Mouse (Mus musculus): ENCODE measurements around the gene Mylip. TPM values are rescaled to one million over a fixed set of nuclear protein-coding genes. Genes with fewer than 3 reads are reported as not detected.

The Mylip gene
- polyA plus RNA-seq, 1 experiment from 2014 or later, result 10.5 TPM

DNA sequence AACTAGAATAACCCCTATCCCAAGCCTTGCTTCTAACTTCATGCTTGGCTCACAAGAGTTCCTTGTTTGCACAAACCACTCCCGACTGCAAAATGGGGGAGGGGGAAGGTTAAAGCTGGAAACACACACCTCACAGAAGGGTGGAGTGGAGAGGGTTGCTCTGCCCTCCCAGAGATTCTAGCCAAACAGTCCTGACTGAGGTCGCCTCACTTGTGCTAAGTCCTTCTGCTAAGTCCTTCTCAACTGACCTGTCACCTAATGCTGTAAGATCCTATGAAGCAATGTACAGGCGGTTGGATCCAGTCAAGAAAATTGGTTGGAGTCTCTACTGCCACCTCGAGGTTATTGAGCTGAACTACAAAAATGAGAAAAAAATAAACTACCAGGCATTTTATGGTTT is 52.9 kb downstream of the Mylip start:
- H3K4me3 ChIP-seq, result no peak overlapping the region
- 32% methylated on average over 4 of the region's 4 CpGs for WGBS
- H3K9ac ChIP-seq (replicated peaks), result no peak overlapping the region
- no peak overlapping the region for H3K4me2 ChIP-seq (replicated peaks)
- H3K27me3 ChIP-seq, result peaks cover 5% of the 10 kb centered on the region; the same call in 1 of the 2 replicates
- H3K36me3 ChIP-seq, result no peaks in the 10 kb centered on the region
- H3K4me1 ChIP-seq, result peaks cover 7% of the 10 kb centered on the region; the same call in 1 of the 2 replicates
- no peaks in the 10 kb centered on the region for H3K9me3 ChIP-seq
- no peak for ATAC-seq (ENCODE audit: low FRiP score, low read depth)
- no peak overlapping the region for H3K27ac ChIP-seq (replicated peaks)

DNA sequence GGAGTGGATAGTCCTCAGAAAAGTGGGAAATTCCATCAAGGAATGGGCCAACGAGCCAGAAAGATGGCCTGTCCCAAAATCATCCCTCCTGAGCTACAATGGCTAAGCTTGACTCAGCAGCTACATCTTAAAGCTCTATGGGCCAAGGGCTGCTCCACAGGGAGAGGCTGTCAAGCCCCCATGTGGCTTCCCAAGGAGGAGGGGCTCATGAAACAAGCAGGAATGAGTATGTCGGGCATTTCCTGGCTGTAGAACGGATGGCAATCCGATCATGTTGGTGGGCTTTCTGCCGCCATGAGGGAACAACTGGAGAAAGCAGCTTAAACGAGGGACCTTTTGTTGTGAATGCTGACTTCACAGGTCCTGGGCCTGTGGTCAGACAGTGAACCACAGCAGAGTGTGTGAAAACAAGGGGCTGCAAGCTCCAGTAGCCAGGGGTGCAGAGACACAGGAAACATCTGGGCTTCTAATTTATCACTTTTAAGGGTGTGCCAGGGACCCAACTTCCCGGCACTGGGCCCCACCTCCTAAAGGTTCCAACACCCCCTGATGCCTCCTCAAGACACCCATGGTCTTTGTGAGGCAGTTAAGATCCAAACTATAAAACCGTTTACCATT is 53.5 kb downstream of the Mylip start:
- Histone ChIP-seq H3K27me3 (peaks cover 5% of the 10 kb centered on the region; the same call in 1 of the 2 replicates), H3K9me3 (no peaks in the 10 kb centered on the region), H3K4me3 (no peak overlapping the region), H3K36me3 (no peaks in the 10 kb centered on the region), H3K9ac (replicated peaks) (no peak overlapping the region), H3K4me1 (peaks cover 7% of the 10 kb centered on the region; the same call in 1 of the 2 replicates), H3K27ac (replicated peaks) (no peak overlapping the region), H3K4me2 (replicated peaks) (no peak overlapping the region)
- ATAC-seq (ENCODE audit: low FRiP score, low read depth), result no peak
- 75% methylated on average over 8 of the region's 8 CpGs for WGBS

DNA sequence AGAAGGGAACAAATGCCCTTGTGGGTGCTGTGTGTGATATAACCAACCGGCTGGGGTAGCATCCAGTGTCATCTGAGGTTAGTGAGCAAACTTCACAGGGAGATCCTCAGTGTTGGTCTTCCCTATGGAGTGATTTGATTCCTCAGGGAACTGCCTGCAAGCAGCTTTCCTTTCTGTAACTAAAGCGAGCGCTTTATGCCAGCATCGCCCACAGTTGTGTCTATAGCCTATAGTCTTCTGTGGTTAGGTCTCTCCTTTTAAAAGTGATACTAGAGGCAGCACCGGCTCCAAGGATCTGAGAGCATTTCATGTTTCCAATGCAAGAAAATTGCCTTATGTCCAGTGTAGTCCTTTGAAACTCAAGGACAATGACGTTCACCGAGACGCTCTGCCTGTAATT is 54.7 kb downstream of the Mylip start:
- no peak for ATAC-seq (ENCODE audit: low FRiP score, low read depth)
- no peaks in the 10 kb centered on the region for H3K9me3 ChIP-seq
- H3K4me2 ChIP-seq (replicated peaks), result no peak overlapping the region
- H3K4me1 ChIP-seq, result peaks cover 7% of the 10 kb centered on the region; the same call in 1 of the 2 replicates
- H3K9ac ChIP-seq (replicated peaks), result no peak overlapping the region
- 78% methylated on average over 8 of the region's 8 CpGs for WGBS
- H3K36me3 ChIP-seq, result no peaks in the 10 kb centered on the region
- no peak overlapping the region for H3K4me3 ChIP-seq
- no peak overlapping the region for H3K27ac ChIP-seq (replicated peaks)
- peaks cover 5% of the 10 kb centered on the region; the same call in 1 of the 2 replicates for H3K27me3 ChIP-seq

DNA sequence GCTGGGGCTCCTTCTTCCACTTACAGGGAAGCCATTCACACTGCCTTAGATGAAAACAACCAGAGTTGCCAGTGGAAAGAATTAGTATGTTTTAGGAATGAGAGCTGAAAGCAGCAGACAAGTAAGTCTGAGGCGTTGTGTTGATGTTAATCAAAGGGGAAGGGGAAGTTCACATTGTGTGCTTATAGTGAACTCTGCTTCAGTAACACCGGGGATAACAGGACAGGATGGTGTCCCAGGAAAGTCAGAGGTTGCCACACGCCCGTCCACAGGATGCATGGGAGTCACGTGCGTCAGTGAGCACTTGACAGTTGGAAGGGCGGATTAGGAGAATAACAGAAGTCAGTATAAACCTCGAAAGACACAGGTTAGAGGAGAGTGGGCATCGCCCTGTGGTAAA is 55.1 kb downstream of the Mylip start:
- Histone ChIP-seq H3K4me2 (replicated peaks) (no peak overlapping the region), H3K36me3 (no peaks in the 10 kb centered on the region), H3K9ac (replicated peaks) (no peak overlapping the region), H3K27ac (replicated peaks) (no peak overlapping the region), H3K9me3 (no peaks in the 10 kb centered on the region), H3K4me1 (peaks cover 7% of the 10 kb centered on the region; the same call in 1 of the 2 replicates), H3K4me3 (no peak overlapping the region), H3K27me3 (peaks cover 5% of the 10 kb centered on the region; the same call in 1 of the 2 replicates)
- no peak for ATAC-seq (ENCODE audit: low FRiP score, low read depth)
- 78% methylated on average over 9 of the region's 9 CpGs for WGBS

DNA sequence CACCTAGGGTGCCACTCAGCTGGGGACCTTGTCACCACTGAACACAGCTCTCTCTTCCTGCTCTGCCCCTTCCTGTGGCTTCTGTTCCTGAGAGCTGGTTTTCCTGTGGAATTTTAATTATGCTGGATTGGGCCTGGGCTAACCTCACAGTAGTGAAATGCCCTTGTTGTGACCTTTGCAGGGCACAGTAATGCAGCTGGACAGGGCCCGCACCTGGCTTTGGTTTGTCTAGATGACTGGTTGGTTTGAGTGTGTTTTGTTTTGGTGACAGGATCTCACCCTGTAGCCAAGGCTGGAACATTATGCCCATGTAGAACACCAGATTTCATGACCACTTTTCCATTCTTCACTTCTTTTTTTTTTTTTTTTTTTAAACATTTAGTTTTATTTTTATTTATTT is 57.1 kb downstream of the Mylip start:
- 100% methylated on average over 1 of the region's 1 CpGs for WGBS

DNA sequence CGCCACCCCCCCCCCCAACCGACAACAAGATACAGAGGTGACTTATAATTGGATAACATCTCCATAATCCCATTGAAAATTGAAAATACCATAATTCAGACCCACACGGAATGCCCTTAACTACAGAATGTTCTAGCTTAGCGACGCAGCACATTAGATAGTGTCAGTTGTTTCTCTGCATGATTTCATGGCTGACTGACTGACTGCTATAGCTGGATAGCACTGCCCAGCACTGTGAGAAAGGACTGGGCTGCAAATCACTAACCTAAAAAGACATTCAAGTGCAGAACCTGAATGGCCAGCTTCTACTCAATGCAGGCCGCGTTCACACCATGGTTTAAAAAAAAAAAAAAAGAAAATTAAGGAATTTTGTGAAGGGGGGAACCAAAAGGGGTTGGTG is 62.9 kb downstream of the Mylip start:
- WGBS, result 68% methylated on average over 7 of the region's 7 CpGs
- no peaks in the 10 kb centered on the region for H3K9me3 ChIP-seq
- ATAC-seq (ENCODE audit: low FRiP score, low read depth), result no peak
- peaks cover 13% of the 10 kb centered on the region for H3K4me1 ChIP-seq
- H3K4me2 ChIP-seq (replicated peaks), result no peak overlapping the region
- no peak overlapping the region for H3K4me3 ChIP-seq
- H3K27ac ChIP-seq (replicated peaks), result no peak overlapping the region
- H3K36me3 ChIP-seq, result no peaks in the 10 kb centered on the region
- no peak overlapping the region for H3K9ac ChIP-seq (replicated peaks)
- no peaks in the 10 kb centered on the region for H3K27me3 ChIP-seq

More for the DNA sequence above, 57.1 kb downstream of the Mylip start:
- H3K9me3 ChIP-seq, result no peaks in the 10 kb centered on the region
- H3K27me3 ChIP-seq, result no peaks in the 10 kb centered on the region
- peaks cover 7% of the 10 kb centered on the region; the same call in 1 of the 2 replicates for H3K4me1 ChIP-seq
- no peak overlapping the region for H3K4me2 ChIP-seq (replicated peaks)
- no peak overlapping the region for H3K9ac ChIP-seq (replicated peaks)
- no peak for ATAC-seq (ENCODE audit: low FRiP score, low read depth)
- H3K4me3 ChIP-seq, result no peak overlapping the region
- no peak overlapping the region for H3K27ac ChIP-seq (replicated peaks)
- no peaks in the 10 kb centered on the region for H3K36me3 ChIP-seq

DNA sequence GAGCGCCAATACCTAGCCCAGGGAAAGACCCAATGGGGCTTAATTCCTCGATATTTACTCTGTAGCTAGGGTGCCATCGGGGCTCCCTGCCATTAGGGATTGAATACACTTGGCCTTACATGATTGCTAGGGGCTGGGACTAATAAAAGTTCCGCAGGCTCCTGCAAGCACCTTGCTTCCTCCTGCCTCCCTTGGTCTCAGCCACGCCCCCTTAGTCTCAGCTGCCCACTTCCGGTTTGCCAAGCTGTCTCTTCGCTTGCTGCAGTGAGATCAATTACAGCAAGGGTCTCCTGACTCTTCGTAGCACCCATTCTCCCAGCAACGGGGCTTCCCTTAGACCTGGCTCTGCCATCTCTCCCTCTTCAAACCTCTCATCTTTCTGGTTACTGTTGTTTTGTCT is 63.5 kb downstream of the Mylip start:
- H3K36me3 ChIP-seq, result no peaks in the 10 kb centered on the region
- ATAC-seq (ENCODE audit: low FRiP score, low read depth), result no peak
- no peaks in the 10 kb centered on the region for H3K27me3 ChIP-seq
- no peaks in the 10 kb centered on the region for H3K9me3 ChIP-seq
- 71% methylated on average over 9 of the region's 9 CpGs for WGBS
- no peak overlapping the region for H3K4me2 ChIP-seq (replicated peaks)
- H3K4me1 ChIP-seq, result peaks cover 13% of the 10 kb centered on the region
- no peak overlapping the region for H3K9ac ChIP-seq (replicated peaks)
- no peak overlapping the region for H3K27ac ChIP-seq (replicated peaks)
- H3K4me3 ChIP-seq, result no peak overlapping the region

DNA sequence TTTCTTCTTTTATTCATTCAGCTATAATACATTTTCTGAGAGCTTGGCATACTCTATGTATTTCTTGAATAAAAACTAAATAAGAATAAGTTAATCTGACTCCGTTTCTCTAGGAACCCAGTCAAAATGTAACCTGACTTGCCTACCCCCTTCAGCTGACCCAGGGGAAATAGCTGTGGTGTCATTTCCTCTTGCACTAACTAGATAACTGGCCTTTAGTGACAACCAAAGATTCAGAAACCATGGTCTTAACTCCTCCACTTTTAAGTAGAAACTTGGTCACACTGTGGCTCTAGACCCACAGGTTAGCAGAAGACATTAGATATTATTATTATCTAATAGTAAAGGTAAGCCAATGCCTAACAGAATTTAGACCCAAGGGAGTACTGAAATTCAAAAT is 64.5 kb downstream of the Mylip start:
- no peak overlapping the region for H3K4me3 ChIP-seq
- 77% methylated on average over 1 of the region's 1 CpGs for WGBS
- no peak for ATAC-seq (ENCODE audit: low FRiP score, low read depth)
- H3K9me3 ChIP-seq, result no peaks in the 10 kb centered on the region
- H3K4me2 ChIP-seq (replicated peaks), result no peak overlapping the region
- H3K27me3 ChIP-seq, result no peaks in the 10 kb centered on the region
- no peak overlapping the region for H3K9ac ChIP-seq (replicated peaks)
- H3K27ac ChIP-seq (replicated peaks), result no peak overlapping the region
- peaks cover 13% of the 10 kb centered on the region for H3K4me1 ChIP-seq
- H3K36me3 ChIP-seq, result no peaks in the 10 kb centered on the region

DNA sequence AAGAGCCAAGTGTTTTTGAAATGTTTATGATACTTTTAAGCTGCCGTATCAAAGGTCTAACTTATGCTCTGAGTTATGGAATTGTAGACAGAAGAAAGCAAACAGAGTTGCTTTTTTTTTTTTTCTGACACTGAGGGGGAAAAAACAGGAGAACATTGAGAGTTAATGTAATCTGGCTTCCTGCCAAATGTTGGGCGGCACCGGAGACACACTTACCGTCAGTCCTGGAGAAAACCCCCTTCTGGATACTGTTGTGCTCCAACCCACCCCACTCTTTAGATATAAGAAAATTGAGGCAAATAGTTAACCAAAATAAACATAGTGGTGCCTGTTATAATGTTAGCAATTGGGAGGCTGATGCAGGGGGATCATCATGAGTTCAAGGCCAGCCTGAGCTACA is 65.1 kb downstream of the Mylip start:
- no peak for ATAC-seq (ENCODE audit: low FRiP score, low read depth)

DNA sequence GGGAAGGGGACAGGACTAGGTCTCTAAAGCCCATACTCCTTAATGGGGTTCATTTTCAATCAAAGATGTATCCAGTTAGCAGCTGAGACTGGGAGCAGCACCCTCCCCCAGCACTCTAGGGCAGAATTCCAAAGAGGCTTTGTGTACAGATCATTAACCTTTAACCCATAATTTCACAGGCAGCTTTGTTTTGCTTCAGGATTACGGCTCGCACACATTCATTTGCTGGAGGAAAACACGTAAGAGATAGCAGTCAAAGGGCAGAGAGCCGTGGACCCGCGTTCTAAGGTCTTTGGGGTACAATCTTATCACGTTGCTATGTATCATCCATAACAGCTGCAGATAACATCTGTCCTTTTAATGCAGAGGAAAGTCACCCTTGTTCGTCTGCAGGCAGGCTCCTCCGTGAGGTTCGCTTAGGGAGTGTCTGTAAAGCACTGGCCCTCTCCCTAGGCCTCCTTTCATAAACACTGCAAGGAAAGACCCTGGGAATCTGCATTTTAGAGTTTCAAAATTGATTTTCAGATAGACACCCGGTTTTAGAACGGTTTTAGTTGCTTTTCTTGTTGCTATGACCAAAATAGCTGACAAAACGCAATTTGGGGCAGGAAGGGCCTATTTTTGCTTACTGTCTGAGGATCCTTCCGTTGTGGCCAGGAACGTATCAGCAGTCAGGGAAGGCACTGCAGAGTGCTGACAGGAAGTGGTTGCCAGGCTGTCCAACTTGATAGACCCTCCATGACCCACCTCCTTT is 65.7 kb downstream of the Mylip start:
- peak overlapping the region; percentile 40 for H3K27ac ChIP-seq (replicated peaks)
- no peak overlapping the region for H3K9ac ChIP-seq (replicated peaks)
- ATAC-seq (ENCODE audit: low FRiP score, low read depth), result no peak

More for the DNA sequence above, 65.1 kb downstream of the Mylip start:
- WGBS, result 48% methylated on average over 4 of the region's 4 CpGs
- no peak overlapping the region for H3K27ac ChIP-seq (replicated peaks)
- H3K36me3 ChIP-seq, result no peaks in the 10 kb centered on the region
- no peaks in the 10 kb centered on the region for H3K27me3 ChIP-seq
- no peak overlapping the region for H3K4me2 ChIP-seq (replicated peaks)
- no peaks in the 10 kb centered on the region for H3K9me3 ChIP-seq
- no peak overlapping the region for H3K9ac ChIP-seq (replicated peaks)
- peaks cover 13% of the 10 kb centered on the region for H3K4me1 ChIP-seq
- no peak overlapping the region for H3K4me3 ChIP-seq

DNA sequence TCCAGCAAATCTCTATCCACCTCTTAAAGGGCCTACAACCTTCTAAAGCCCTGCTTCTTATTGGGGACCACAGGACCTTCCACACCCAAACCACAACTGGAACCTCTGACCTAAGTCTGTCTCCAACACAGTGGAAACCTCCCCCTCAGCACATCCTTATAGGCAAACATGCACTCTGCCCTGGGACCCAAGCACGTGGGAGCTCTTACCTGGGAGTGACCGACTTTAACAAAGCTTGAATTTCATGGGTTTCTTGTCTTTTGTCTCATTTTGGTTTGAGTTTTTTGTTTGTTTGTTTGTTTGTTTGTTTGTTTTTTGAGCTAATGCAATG is 66.3 kb downstream of the Mylip start:
- no peaks in the 10 kb centered on the region for H3K9me3 ChIP-seq
- H3K9ac ChIP-seq (replicated peaks), result no peak overlapping the region
- H3K4me3 ChIP-seq, result no peak overlapping the region
- 57% methylated on average over 2 of the region's 2 CpGs for WGBS
- H3K27me3 ChIP-seq, result no peaks in the 10 kb centered on the region
- H3K27ac ChIP-seq (replicated peaks), result no peak overlapping the region
- H3K36me3 ChIP-seq, result no peaks in the 10 kb centered on the region
- ATAC-seq (ENCODE audit: low FRiP score, low read depth), result no peak
- H3K4me1 ChIP-seq, result peaks cover 13% of the 10 kb centered on the region
- no peak overlapping the region for H3K4me2 ChIP-seq (replicated peaks)

More for the DNA sequence above, 65.7 kb downstream of the Mylip start:
- H3K27me3 ChIP-seq, result no peaks in the 10 kb centered on the region
- H3K4me2 ChIP-seq (replicated peaks), result peak overlapping the region; percentile 11; the same call in 1 of the 2 replicates
- 20% methylated on average over 15 of the region's 15 CpGs for WGBS
- H3K4me1 ChIP-seq, result peaks cover 13% of the 10 kb centered on the region
- no peak overlapping the region for H3K4me3 ChIP-seq
- no peaks in the 10 kb centered on the region for H3K9me3 ChIP-seq
- no peaks in the 10 kb centered on the region for H3K36me3 ChIP-seq

DNA sequence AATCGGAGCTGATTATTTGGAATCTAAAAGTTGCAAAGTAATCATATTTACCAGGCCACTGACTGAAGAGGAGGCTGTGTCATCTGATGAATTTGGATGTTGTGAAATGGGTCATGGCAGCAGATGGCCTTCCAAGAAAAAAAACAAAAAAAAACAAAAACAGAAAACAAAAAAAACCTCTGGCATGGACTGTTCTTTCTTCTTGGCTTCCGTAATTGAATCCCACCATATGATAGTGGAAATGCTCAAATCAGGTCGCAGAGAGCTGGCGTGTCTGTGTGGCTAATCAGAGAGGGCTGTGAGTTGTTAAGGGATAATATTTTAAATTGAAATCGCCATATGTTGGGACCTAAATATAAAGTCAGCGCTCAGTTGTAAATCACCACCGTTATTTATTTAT is 67.9 kb downstream of the Mylip start:
- no peaks in the 10 kb centered on the region for H3K27me3 ChIP-seq
- no peak overlapping the region for H3K4me3 ChIP-seq
- no peaks in the 10 kb centered on the region for H3K9me3 ChIP-seq
- WGBS, result 87% methylated on average over 7 of the region's 7 CpGs
- H3K36me3 ChIP-seq, result no peaks in the 10 kb centered on the region
- H3K4me2 ChIP-seq (replicated peaks), result no peak overlapping the region
- ATAC-seq (ENCODE audit: low FRiP score, low read depth), result no peak
- peaks cover 13% of the 10 kb centered on the region for H3K4me1 ChIP-seq
- no peak overlapping the region for H3K9ac ChIP-seq (replicated peaks)
- H3K27ac ChIP-seq (replicated peaks), result no peak overlapping the region

Data from midbrain, embryonic 12.5 days (tissue).